8 mouse cellular contexts compared by ENCODE assay signal in genomic region chr11:104648571-104648970, GRCm38 (mm10). TPM values are rescaled to one million over a fixed set of nuclear protein-coding genes. Genes with fewer than 3 reads are reported as not detected.
A peak's percentile ranks its signal among the peaks of the same experiment; 100 is the strongest.
DNase-seq lines count a peak whose midpoint lies in the region; TF ChIP-seq lines count a peak whose summit lies in the region.
"Had no signal": no experiment of that assay in that cellular context is flagged by ENCODE, and none has a peak within 500 bp of the region (broad histone marks: within the 10 kb centered on the region; RNA-seq: fewer than 3 reads in every experiment).

No protein-coding gene starts in this region.

- TF ChIP-seq CTCF in kidney, adult 2 months (conservative IDR thresholded peaks at IDR 0.05; ENCODE audit: insufficient read depth, insufficient read length, low read depth, low read length): peak; percentile 54

- no peaks in the 10 kb centered on the region for H3K4me1 ChIP-seq in kidney, adult 2 months (ENCODE audit: control insufficient read depth, insufficient read depth, low read length)
- H3K4me1 ChIP-seq: liver, embryonic 15.5 days had no signal

- H3K27ac ChIP-seq in kidney, adult 2 months (ENCODE audit: insufficient read depth, low read depth, low read length): no peak overlapping the region
- H3K27ac ChIP-seq: liver, embryonic 15.5 days had no signal

- 66% methylated on average over 3 of the region's 3 CpGs for WGBS in kidney, adult 2 months

- DNase-seq in kidney, adult 2 months: no peak
- DNase-seq in kidney, adult 18-20 months: no peak
- DNase-seq in ES-CJ7 (ENCODE audit: low read depth, low spot score): peak; percentile 93
- DNase-seq in c-Kit-positive CD71-positive TER-119-negative erythroid progenitor cells, embryonic 14.5 days (ENCODE audit: low read depth): peak; percentile 40
- DNase-seq in lung, postnatal 36 days: peak; percentile 64
- peak; percentile 70 for DNase-seq in thymus, postnatal 25 days
- DNase-seq in left cerebral cortex, postnatal 36 days (ENCODE audit: low spot score in 2 of 2): no peak

- intact Hi-C loops in left cerebral cortex, postnatal 36 days (cut with DNase I): no loop called here

- H3K27me3 ChIP-seq in kidney, adult 2 months (replicated peaks; ENCODE audit: control insufficient read depth, insufficient read depth, low read length): no peaks in the 10 kb centered on the region
- H3K27me3 ChIP-seq: liver, embryonic 15.5 days had no signal

- H3K36me3 ChIP-seq in kidney, adult 2 months (ENCODE audit: control insufficient read depth, insufficient read depth, low read length): no peaks in the 10 kb centered on the region
- H3K36me3 ChIP-seq: liver, embryonic 15.5 days had no signal

- H3K4me3 ChIP-seq in kidney, adult 2 months (ENCODE audit: insufficient read depth, low read depth, low read length): no peak overlapping the region
- H3K4me3 ChIP-seq: liver, embryonic 15.5 days had no signal

- TF ChIP-seq POLR2A in kidney, adult 2 months (IDR thresholded peaks at IDR 0.05; ENCODE audit: low read depth, low read length): no peak

RNA-seq across cellular contexts. Expression of gene Gm11639, which starts 36.9 kb away (rescaled TPM):
- under 0.01 TPM in 1 of 2 replicates, not detected in the other for polyA plus RNA-seq in kidney, adult 2 months (2012; rRNA removed)
- under 1 TPM; 0.49 to 0.91 TPM for total RNA-seq in left cerebral cortex, postnatal 36 days (2021)

RNA-seq across cellular contexts. Expression of gene Itgb3, which starts 40.8 kb away (rescaled TPM):
- polyA plus RNA-seq in kidney, adult 2 months (2012; rRNA removed): 0.99 and 1.3 TPM in 2 replicates
- 1 to 10 TPM; 2.9 to 3.1 TPM for total RNA-seq in left cerebral cortex, postnatal 36 days (2021)

Comparison
In these comparisons a context has a peak if more than half of its experiments do, and no peak if none do; other contexts are left out.
1. DNase-seq: peak in ES-CJ7 (single experiment), c-Kit-positive CD71-positive TER-119-negative erythroid progenitor cells, embryonic 14.5 days (single experiment), lung, postnatal 36 days (single experiment) and thymus, postnatal 25 days (single experiment); none in kidney, adult 2 months (single experiment), kidney, adult 18-20 months (single experiment) and left cerebral cortex, postnatal 36 days (0 of 2).